Mouse (Mus musculus): Measurements from ENCODE around the gene Pdzrn3.

Pdzrn3 gene

DNA sequence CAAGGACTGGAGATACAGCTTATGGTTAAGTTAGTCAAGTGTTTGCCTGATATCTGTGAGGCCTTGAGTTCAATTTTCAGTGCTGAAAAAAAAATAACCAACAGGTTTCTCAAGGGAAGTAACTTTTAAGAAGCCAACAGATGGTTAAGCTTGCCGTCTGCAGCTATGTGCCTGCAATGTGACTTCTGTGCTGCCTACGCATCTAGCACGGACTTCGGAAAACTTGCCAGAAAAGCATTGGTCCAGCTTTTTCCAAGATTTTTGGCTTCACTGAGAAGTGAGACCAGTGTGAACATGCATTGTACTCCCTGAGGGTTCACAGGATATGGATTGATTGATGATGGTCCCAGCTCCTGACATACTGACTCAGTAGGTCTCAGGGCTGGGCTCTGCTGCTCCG, 186.1 kb downstream of the Pdzrn3 start:
- no peak for DNase-seq

DNA sequence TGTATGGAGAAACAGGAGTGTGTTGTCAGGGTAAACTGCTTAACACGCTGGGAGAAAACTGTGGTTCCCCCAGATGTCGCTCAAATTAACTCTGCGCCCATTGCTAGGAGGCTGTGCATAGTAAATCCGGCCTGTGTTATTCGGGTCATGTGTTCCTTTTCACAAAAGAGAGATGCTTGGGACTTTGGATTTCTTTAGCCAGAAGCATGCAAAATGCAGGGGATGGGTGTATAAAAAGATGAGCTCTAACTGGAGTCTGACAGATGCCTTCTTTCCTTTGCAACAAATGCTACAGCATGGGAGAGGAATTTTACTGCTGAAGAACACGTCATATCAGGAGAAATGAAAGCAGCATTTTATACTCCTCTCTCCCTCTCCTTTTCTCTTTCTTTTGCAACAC, 190.4 kb downstream of the Pdzrn3 start:
- no peak for DNase-seq

DNA sequence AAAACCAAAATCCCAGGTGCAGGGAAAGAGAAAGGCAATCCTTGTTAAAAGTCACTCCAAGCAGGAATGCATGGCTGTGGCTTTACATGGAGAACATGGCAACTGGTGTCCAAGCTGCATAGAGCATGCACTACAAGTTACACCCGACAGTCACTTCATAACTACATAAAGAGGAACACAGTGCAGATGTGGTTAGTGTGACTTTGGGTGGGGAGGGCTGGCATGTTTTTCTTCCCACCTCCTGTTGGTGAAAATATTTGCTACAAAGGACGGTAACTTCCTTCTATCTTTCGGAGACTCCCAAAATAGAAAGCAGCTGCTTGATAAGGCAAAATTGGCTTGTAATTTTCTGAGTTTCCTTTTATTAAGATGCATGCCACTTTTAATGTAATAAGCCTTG, 190.8 kb downstream of the Pdzrn3 start:
- DNase-seq = no peak

DNA sequence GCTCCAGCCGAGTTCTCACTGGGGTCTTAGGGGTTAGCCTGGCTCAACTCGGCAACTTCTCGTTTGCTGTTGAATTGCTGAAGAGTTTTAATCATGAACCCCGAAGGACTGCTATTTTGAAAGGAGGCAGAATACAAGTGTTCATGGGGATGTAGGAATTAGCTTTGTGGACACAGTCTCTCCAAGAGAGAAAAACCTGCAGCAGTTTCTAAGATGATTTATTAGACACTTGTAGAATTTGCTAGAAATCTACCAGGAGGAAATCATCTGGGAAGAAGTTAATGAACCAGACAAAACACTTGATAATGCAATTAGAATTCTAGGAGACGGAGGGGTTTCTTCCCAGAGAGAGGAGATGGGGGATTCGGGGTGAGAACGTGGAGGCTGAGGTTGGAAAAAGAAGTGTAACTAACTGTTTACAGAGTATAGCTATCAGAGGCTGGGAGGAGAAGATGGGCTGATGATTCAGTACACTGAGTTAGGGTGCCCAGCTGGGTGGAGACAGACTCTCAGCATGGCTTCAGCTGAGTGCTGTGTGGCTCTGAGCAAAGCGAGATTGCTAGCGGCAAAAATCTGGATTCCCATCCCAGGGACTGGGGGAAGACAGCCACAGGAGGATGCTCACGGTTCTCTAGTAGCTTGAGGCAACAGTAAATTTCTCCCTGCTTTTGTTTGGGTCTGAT, 193.5 kb downstream of the Pdzrn3 start:
- no peak for DNase-seq

DNA sequence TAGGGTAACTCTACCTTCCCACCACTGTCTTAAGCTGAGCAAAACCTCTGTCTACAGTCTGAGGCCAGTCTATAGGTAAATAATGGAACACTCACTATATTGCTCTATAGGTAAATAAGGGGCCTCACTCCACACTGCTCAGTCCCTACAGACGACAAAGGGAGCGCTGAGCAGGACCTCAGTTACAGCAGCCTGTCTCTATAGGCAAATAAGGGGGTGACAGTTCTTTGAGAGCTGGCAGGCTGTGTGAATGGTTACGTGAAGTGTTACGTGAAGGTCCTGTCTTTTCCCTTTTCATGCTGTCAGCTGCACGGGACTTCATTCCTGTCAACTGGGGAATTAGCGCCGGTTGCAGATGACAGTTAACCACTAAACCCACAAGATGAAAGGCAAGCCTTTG, 207.0 kb downstream of the Pdzrn3 start:
- DNase-seq = no peak

DNA sequence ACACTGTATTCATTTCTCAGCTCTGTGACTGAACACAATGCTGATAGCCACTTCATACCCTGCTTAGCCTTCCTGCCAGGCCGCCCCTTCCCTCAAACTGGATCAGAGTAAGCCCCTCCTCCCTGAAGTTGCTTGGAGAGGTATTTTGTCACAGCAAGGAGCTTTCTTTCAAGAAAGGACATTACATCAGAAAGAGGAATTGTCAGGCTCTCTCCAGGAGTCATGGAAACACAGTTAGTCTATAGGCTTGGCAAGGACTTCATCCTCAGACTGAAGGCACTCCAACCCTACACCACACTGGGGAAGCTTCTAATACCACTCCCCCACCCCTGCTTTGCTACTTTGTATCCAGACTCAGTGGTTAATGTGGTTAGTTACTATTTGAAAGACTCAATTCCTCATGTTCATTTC, 224.2 kb downstream of the Pdzrn3 start:
- no peak for DNase-seq

DNA sequence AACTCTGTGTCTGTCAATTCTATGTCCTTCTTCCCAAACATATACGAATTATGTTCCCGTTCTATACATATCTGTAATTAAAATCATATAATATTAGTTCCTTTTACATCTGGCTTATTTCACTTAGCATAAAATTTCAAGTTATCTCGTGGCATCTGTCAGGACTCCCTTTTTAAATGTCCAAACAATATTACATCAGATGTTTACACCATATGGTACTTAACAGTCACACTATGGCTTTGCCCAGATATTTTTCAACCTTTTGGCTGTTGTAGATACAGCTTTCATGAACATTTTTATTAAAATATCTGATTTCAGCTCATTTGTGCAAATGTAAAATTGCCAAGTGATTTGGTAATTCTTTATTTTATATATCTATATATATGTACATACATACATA, 242.3 kb downstream of the Pdzrn3 start:
- no peak for DNase-seq

DNA sequence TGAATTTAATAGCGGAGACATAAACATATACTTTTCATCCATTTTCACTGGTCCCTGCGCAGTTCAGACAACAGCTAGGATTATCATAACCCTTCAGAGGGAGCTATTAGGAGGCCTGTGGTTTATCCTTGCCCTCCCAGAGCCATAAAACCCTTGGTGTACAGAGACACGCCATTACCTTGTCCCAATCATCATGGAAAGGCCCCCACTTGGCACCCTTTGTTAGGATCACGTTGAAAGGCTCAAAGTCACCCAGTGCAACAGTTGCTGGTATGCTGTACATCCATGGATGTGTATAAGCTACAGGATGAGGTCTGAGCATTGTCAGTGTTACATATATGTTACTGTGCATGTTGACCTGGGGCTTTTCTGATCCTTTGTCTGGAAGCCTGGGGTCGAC, 252.3 kb downstream of the Pdzrn3 start:
- no peak for DNase-seq

- no peak for DNase-seq
Measured at GRCm38 (mm10) chr6:101108951-101109350, 268.7 kb downstream of the Pdzrn3 start.

GRCm38 (mm10) chr6:101103506-101103905, 274.2 kb downstream of the Pdzrn3 start:
- DNase-seq = no peak

DNA sequence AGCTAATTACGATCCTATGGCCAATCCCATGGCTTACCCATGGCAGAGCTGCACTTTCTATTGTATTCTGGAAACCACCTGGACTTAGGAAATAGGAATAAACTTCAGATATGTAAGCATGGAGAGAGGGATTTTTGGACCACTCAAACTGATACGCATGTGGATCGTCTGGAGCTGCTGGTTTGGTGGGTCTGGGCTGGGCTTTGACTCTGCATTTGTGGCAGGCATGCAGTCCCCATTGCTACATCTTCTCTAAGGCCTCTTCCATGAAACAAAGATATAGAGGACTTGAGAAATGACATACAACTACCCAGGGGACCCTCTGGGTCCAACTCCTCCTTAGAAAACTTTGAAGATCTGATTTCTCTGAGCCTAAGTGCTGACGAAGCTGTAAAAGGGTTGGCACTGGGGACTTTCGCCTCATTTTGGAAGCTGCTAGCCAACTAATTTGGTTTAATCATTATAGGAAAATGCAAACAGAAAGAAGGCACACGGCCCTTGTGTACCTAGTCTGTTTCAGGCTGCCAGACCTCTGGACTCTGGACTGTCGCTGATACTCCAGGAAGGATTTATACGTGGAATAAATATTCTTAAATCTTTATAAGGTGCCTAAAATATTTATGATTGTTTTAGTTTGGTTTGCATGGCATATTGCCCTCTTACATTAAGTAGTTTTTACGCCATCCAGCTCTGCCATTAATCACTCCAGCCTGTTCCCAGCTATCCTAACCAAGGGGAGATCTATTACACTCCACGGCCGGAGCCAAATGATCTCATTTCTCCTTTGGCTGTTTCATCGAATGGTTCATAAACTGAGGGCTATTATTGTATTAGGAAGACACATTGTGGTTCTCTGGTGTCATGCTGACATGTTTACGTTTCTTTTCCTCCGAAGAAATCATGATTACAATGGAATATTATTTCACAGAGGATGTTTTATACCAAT, 275.7 kb downstream of the Pdzrn3 start:
- no peak for DNase-seq
